Mouse (Mus musculus) lung, embryonic 14.5 days (tissue): ENCODE results near the gene Ccsap. TPM values are rescaled to one million over a fixed set of nuclear protein-coding genes. Genes with fewer than 3 reads are reported as not detected.

Source experiments
- ATAC-seq: fragments of 200-750 bp; cut with Nextera tagmentation; 2 replicates; pipeline ENCODE4 v1.8.0; 2017; ENCODE audit warnings: mild to moderate bottlenecking, moderate TSS enrichment, moderate library complexity; ENCODE audit not compliant: insufficient read depth
- DNase-seq: peaks from one replicate; pipeline ENCODE4 v3.0.0-alpha.2; 2015
- H3K27ac ChIP-seq: fragments of 300-500 bp; sonication (generic); 2 replicates; pipeline ENCODE4 v1.5.1; 2014; ENCODE audit warnings: low read depth, mild to moderate bottlenecking, moderate library complexity
- H3K27me3 ChIP-seq: fragments of 300-500 bp; sonication (generic); 2 replicates; pipeline ENCODE4 v1.6.1; 2014; ENCODE audit warnings: low read length, control low read depth; ENCODE audit not compliant: insufficient read depth
- H3K36me3 ChIP-seq: fragments of 300-500 bp; sonication (generic); 2 replicates; pipeline ENCODE4 v1.6.1; 2014; ENCODE audit warnings: control low read depth; ENCODE audit not compliant: insufficient read depth
- H3K4me1 ChIP-seq: fragments of 300-500 bp; sonication (generic); 2 replicates; pipeline ENCODE4 v1.6.1; 2014; ENCODE audit warnings: antibody characterized with exemption, control low read depth; ENCODE audit not compliant: insufficient read depth
- H3K4me2 ChIP-seq: fragments of 300-500 bp; sonication (generic); 2 replicates; pipeline ENCODE4 v1.6.1; 2014; ENCODE audit warnings: mild to moderate bottlenecking
- H3K4me3 ChIP-seq: fragments of 300-500 bp; sonication (generic); 2 replicates; pipeline ENCODE4 v1.5.1; 2014; ENCODE audit warnings: low read depth, low read length
- H3K9ac ChIP-seq: fragments of 300-500 bp; sonication (generic); 2 replicates; pipeline ENCODE4 v1.6.1; 2014
- H3K9me3 ChIP-seq: fragments of 300-500 bp; sonication (generic); 2 replicates; pipeline ENCODE4 v1.6.1; 2016; ENCODE audit warnings: low read depth, low read length, control low read depth
- CTCF ChIP-seq: IDR thresholded peaks from 2 replicates; pipeline ENCODE4 v1.5.1; 2016; ENCODE audit warnings: antibody characterized with exemption, low read depth
- WGBS: fragments of 180-500 bp; shearing (Covaris S2); extraction: QIAGEN DNeasy Blood & Tissue Kit; methylation state at CpG from one replicate; pipeline ENCODE4 v1.1.7; 2014; 5-methylcytosine and 5-hydroxymethylcytosine counted together
- polyA plus RNA-seq: library from polyadenylated mRNA; unstranded; fragments of >200 nt; fragmentation: Nextera tagmentation; extraction: Ambion mirVana; gene quantifications from 2 replicates; pipeline ENCODE4 v1.2.1, GENCODE M21; 2014

The Ccsap gene
- polyA plus RNA-seq, 1 experiment from 2014 or later = 7.1 TPM

GRCm38 (mm10) chr8:123840578-123841345, 19.2 kb downstream of the Ccsap start:
- Histone ChIP-seq H3K4me1 (no peaks in the 10 kb centered on the region), H3K36me3 (no peaks in the 10 kb centered on the region), H3K27ac (no peak overlapping the region), H3K4me3 (no peak overlapping the region), H3K4me2 (no peak overlapping the region), H3K27me3 (no peaks in the 10 kb centered on the region), H3K9me3 (no peaks in the 10 kb centered on the region), H3K9ac (no peak overlapping the region)
- 87% methylated on average over 15 of the region's 15 CpGs for WGBS
- no peak for TF ChIP-seq CTCF
- ATAC-seq (no peak), DNase-seq (no peak)

DNA sequence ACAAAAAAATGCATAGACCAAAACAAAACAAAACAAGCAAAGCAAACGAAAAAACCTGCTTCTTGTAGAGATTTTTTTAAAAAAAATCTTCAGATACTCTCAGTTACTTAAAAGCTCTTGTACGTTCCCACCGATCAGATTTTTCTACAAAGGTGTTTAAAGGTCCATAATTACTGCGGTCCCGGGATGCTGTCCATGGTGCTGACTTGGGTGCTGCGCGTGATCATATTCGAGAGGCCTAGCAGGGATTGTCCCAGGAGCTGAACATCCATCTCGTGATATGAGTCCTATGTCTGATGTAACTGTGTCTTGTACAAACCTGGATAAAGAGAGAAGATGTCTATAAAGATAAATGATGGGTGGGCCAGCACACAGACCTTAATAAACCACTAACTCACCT, 21.5 kb downstream of the Ccsap start:
- WGBS = 62% methylated on average over 9 of the region's 9 CpGs
- Histone ChIP-seq H3K4me3 (no peak overlapping the region), H3K27me3 (no peaks in the 10 kb centered on the region), H3K9me3 (no peaks in the 10 kb centered on the region), H3K36me3 (peaks cover 11% of the 10 kb centered on the region; the same call in 1 of the 2 replicates), H3K4me2 (no peak overlapping the region), H3K27ac (no peak overlapping the region), H3K9ac (no peak overlapping the region), H3K4me1 (no peaks in the 10 kb centered on the region)
- TF ChIP-seq CTCF = no peak
- DNase-seq = peak; percentile 71
- no peak for ATAC-seq

GRCm38 (mm10) chr8:123836354-123836753, 23.7 kb downstream of the Ccsap start:
- H3K9ac ChIP-seq = no peak overlapping the region
- no peak for TF ChIP-seq CTCF
- no peak for ATAC-seq
- H3K27me3 ChIP-seq = no peaks in the 10 kb centered on the region
- H3K9me3 ChIP-seq = no peaks in the 10 kb centered on the region
- no peak overlapping the region for H3K4me3 ChIP-seq
- no peak overlapping the region for H3K27ac ChIP-seq
- DNase-seq = no peak
- no peaks in the 10 kb centered on the region for H3K4me1 ChIP-seq
- H3K4me2 ChIP-seq = no peak overlapping the region
- 86% methylated on average over 6 of the region's 6 CpGs for WGBS
- peaks cover 26% of the 10 kb centered on the region for H3K36me3 ChIP-seq

DNA sequence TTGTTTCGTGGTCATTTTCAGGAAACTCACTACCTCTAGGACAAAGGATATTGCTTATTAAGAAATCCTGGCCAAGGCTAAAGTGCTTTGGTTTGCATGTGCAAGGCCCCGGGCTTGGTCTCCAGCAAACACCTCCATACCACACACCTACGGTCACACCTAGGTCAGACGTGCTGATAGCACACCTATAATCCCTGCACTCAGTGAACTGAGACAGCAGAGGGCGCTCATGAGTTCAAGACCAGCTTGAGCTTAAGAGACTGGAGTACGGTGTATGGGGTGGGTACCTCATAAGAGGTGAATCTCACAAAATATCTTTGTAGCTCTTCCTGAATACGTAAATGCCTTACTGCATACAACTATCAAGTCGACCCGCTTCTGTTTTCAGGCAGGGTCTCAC, 24.6 kb downstream of the Ccsap start:
- peak; percentile 70 for TF ChIP-seq CTCF
- no peak overlapping the region for H3K4me3 ChIP-seq
- H3K9ac ChIP-seq = no peak overlapping the region
- no peaks in the 10 kb centered on the region for H3K9me3 ChIP-seq
- no peaks in the 10 kb centered on the region for H3K27me3 ChIP-seq
- H3K4me2 ChIP-seq = no peak overlapping the region
- 56% methylated on average over 9 of the region's 9 CpGs for WGBS
- H3K4me1 ChIP-seq = no peaks in the 10 kb centered on the region
- ATAC-seq (no peak), DNase-seq (peak; percentile 75)
- no peak overlapping the region for H3K27ac ChIP-seq
- peaks cover 26% of the 10 kb centered on the region for H3K36me3 ChIP-seq

GRCm38 (mm10) chr8:123832757-123833156, 27.3 kb downstream of the Ccsap start:
- Histone ChIP-seq H3K4me2 (no peak overlapping the region), H3K4me1 (no peaks in the 10 kb centered on the region), H3K4me3 (no peak overlapping the region), H3K9me3 (no peaks in the 10 kb centered on the region), H3K27me3 (no peaks in the 10 kb centered on the region), H3K9ac (no peak overlapping the region), H3K36me3 (peaks cover 44% of the 10 kb centered on the region), H3K27ac (no peak overlapping the region)
- DNase-seq (peak; percentile 32), ATAC-seq (no peak)
- peak; percentile 72 for TF ChIP-seq CTCF
- 96% methylated on average over 4 of the region's 4 CpGs for WGBS

- H3K9ac ChIP-seq = no peak overlapping the region
- no peaks in the 10 kb centered on the region for H3K4me1 ChIP-seq
- H3K9me3 ChIP-seq = no peaks in the 10 kb centered on the region
- H3K27ac ChIP-seq = no peak overlapping the region
- peaks cover 48% of the 10 kb centered on the region for H3K36me3 ChIP-seq
- DNase-seq (no peak), ATAC-seq (no peak)
- no peaks in the 10 kb centered on the region for H3K27me3 ChIP-seq
- no peak overlapping the region for H3K4me2 ChIP-seq
- TF ChIP-seq CTCF = no peak
- no peak overlapping the region for H3K4me3 ChIP-seq
- WGBS = 81% methylated on average over 13 of the region's 13 CpGs
These were observed 32.5 kb downstream of the Ccsap start for GRCm38 (mm10) chr8:123827523-123827922.

DNA sequence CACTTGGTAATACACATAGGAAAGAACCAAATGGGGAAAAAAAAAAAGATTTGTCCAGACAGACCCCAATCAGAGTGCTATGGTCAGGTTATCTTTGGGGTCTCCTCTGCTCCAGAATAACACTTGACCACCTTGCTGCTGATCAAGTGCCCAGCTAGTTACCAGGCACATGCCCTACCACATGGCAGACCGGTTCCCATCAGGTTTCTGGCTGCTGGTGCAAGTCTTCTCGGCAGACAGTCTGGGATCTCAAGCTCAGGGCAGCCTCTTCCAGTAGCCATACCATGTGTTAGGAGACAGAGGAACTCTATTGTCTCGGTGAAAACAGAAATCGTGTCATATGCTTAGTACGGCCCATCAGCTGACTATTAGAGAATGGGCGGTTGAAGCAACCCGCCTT, 33.3 kb downstream of the Ccsap start:
- no peak overlapping the region for H3K4me3 ChIP-seq
- H3K36me3 ChIP-seq = peaks cover 42% of the 10 kb centered on the region
- H3K27ac ChIP-seq = no peak overlapping the region
- no peak overlapping the region for H3K9ac ChIP-seq
- TF ChIP-seq CTCF = no peak
- 86% methylated on average over 7 of the region's 7 CpGs for WGBS
- H3K4me2 ChIP-seq = no peak overlapping the region
- no peaks in the 10 kb centered on the region for H3K4me1 ChIP-seq
- DNase-seq (no peak), ATAC-seq (no peak)
- H3K9me3 ChIP-seq = no peaks in the 10 kb centered on the region
- no peaks in the 10 kb centered on the region for H3K27me3 ChIP-seq
